Mouse (Mus musculus) stomach, postnatal 0 days (tissue): ENCODE results near the gene Mrps14.

ENCODE experiments used
- CTCF ChIP-seq: IDR thresholded peaks from 2 replicates; pipeline ENCODE4 v1.5.1; 2016; ENCODE audit warnings: antibody characterized with exemption, low read depth, mild to moderate bottlenecking, moderate library complexity
- EP300 ChIP-seq: optimal IDR thresholded peaks from 2 replicates; pipeline ENCODE3; 2016; ENCODE audit warnings: antibody characterized with exemption

DNA sequence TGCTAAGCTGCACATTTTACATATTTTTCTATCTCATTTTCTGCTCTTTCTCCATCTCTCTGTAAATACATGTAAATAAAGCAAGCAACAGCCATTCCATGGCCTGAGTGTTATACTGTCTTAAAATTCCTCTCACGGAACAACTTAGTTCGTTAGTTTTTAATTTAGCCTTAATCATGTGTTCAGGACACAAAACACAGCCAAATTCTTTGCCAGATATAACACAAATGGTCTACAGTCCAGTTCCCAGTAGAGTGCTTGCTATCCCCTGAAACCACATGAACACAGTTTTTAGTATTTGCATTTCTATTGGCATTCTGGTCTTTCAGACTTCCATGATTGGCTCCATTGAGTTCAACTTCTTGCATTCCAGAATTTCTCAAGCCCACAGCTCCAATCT is 36.8 kb upstream of the Mrps14 start:
- no peak for TF ChIP-seq CTCF
- TF ChIP-seq EP300 = no peak
